Mouse (Mus musculus): ENCODE measurements at regions not wholly inside any gene's neighbourhood (a gene's known extent, or its start where the extent isn't known, plus 50 kb on each side); places are given as distances from the start of the nearest gene placed in this dataset.

DNA sequence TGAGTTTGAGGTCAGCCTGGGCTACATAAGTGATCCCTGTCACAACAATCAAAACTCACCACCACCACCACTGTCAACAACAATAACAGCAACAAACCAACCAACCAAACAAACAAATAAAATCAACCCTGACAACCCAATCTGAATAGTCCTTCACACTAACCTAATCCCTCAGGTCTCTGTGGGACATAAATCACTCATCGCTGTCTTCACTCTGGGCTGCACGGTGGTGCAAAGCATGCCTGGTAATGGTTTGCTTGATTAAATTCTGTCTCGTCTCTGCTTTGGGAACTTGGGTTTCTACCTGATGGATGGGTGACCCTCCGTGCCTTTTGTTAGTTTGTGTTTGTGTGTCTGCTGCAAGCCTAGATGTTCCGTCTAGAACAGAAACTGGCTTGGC lies 100.6 kb downstream of the Slc17a6 start:
- no peak for DNase-seq (ENCODE audit: low read depth, low spot score)

DNA sequence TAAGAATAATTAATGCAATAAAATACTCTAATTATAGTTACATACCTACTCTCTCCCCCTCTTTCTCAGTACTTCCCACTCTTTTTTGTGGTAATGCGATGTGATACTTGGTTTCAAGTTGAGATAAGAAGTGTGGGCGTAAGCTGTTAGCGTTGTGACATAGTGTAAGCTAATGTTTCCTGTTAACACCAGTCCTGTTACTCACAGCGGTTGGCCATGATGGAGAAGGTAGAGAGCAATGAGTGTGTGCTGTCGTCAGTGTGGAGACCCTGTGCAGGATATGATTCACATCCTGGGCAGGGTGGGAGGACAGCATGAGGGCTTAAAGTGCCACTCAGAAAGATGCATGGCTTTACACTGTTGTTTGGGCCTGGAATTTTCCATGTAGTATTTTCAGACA lies 102.1 kb downstream of the Slc17a6 start:
- peak; percentile 89 for DNase-seq (ENCODE audit: low read depth, low spot score)

DNA sequence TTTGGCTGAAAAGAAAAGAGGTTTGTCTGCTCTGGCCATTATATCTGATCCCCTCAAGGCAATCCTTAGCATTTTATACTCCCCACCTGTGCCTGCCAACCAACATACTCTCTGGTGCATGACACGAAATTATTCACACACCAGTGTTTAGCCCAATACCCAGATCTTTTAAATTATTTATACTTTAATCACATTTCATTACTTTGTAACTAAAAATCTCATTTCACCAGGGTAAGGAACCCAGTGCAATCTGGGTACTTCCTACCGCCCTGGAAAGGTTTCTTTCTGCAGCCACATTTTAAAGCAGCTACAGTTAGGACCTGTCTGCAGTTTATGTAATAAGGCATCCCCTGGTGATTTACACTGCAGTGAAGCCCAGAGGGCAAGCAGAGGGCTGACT lies 114.5 kb downstream of the Slc17a6 start:
- no peak for DNase-seq (ENCODE audit: low read depth, low spot score)

DNA sequence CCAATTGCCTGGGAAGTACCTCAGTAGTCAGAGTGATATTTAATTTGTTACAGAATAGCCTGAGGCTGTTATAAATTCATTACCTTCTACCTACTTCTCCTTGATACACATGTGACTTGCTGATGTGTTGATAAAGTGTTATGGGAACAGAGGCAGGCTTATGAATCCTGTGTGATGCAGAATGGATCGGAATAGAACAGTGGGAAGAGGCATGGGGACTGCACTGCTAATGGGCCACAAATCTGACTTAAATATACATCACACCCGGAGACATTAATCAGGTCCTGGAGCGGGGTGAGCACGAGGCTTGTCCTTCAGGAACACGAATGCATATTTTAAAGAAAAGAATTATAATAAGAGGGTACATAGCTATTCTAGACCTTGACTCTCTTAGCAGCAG lies 117.8 kb downstream of the Slc17a6 start:
- DNase-seq (ENCODE audit: low read depth, low spot score): no peak

GRCm38 (mm10) chr7:51740928-51741327 lies 119.1 kb downstream of the Slc17a6 start:
- DNase-seq (ENCODE audit: low read depth, low spot score): no peak

GRCm38 (mm10) chr7:51742720-51743119 lies 119.1 kb upstream of the Gas2 start:
- no peak for DNase-seq (ENCODE audit: low read depth, low spot score)

DNA sequence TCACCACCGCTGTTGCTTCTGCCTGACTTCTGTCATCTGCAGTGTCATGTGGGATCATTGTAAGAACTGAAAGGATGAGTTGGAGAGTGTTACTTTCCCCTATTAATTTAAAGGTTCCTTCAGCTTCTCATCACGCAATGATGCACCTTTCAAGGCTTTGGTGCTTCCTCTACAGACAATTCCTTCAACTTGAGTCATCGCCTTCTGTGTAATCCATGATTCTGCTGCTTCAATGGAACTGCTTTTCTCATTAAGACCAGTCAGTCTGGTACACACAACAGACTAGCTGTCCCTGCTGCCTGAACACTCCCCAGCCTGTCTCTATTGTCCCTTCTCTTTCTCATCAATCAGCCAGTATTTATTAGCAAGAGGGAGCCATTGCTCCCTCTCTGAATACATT lies 116.2 kb upstream of the Gas2 start:
- DNase-seq (ENCODE audit: low read depth, low spot score): no peak

GRCm38 (mm10) chr7:51748633-51749303 lies 113.0 kb upstream of the Gas2 start:
- DNase-seq (ENCODE audit: low read depth, low spot score): no peak

DNA sequence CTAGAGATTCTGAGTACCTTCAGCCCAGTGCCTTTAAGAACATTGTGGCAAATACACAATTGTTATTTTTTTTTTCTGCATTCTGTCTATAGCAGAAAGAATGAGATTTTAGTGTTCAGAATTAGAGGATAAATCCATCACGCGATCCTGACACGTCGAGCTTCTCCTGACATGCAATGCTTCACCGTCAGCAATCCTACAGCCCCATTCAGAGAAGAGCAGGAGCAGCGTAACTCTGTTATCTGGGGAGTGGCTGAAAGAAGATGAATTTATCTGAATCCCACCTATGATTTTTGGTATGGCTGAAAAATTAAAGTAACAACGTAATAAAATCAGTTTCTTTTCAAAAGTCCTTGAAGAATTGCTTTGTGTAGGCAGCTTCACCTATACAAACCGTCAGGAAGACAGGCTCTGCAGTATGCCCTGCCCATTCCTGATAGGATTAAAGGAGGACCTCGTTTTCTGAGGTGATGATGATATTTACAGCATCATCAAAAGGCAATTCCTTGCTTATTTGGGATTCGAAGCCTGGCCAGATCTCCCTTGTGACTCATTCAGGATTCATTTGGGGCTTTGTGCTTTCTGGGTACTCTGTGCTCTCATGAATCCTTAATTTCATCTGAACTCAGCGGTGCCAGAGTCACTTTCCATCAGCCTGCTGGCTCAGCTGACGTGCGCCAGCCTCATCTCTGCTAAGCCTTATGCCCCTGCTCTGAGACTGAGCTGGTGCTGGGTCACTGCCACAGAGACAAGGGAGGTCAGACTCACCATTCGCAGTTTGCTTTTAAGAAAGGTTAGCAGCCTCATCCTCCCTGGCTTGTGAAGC lies 112.3 kb upstream of the Gas2 start:
- DNase-seq (ENCODE audit: low read depth, low spot score): no peak

DNA sequence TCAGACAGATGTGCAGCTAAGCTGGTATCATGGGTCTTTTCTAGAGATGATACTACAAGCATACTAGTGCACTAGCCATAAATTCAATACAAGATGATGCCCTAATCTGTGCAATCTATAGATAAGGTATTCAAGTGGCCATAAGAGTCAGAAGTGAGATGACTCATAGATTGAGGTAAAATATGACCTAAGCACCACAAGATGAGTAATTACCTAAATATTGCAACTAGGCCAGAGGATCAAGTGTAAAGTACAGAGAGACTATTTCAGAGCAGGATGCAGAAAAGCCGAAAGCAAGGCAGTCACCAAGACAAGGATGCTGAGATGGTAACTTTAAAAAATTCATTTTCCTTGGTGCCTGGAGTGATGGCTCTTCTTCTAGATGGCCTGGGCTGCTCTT lies 111.5 kb upstream of the Gas2 start:
- peak; percentile 21 for DNase-seq (ENCODE audit: low read depth, low spot score)

DNA sequence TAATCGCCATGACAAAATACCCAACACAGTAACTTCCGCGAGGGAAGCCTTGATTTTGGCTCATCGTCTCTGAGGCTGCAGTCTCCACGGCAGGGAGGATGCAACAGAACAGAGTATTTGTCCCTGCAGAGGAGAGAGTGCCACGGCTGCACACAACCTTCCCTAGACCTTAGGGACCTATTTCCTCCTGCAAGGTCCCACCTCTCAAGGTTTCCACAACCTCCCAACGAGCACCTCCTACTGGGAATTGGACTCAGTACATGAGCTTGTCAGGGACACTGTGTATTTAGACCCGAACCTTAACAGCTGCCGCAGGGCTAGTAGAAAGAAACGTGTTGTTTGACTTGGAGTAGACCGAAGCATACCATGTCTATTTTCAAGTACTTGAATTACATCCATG lies 108.8 kb upstream of the Gas2 start:
- no peak for DNase-seq (ENCODE audit: low read depth, low spot score)

DNA sequence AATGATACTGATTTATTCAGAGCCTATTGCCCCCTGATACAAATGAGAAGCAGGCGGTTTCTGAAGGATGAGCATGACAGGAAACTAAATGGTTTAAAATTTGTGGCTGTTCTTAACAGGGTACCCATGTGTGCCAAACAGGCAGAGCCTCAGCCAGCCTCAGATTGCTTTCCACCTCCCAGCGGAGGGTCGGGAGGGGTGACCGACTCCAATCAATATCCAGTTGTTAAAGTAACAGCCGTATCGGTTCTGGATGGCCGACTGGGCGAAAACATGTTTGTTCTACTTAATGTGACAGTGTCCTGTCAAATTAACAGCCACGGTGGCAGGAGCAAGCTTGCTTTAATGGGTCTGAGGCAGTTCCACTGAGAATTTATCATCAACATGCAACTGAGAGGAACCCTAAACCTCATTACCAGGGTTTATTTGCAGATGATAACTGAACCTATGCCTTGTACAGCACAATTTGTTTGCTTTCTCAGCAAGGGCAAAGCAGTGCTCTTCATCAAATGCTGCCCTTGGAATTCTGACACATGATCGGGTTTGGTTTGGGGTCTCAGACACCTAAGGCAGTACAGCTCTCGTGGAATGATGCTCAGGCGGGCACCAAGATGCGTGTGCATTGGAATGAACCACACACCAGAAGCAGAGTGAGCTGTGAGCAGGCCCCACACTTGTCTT lies 107.5 kb upstream of the Gas2 start:
- no peak for DNase-seq (ENCODE audit: low read depth, low spot score)

GRCm38 (mm10) chr7:51756218-51756617 lies 105.6 kb upstream of the Gas2 start:
- no peak for DNase-seq (ENCODE audit: low read depth, low spot score)

DNA sequence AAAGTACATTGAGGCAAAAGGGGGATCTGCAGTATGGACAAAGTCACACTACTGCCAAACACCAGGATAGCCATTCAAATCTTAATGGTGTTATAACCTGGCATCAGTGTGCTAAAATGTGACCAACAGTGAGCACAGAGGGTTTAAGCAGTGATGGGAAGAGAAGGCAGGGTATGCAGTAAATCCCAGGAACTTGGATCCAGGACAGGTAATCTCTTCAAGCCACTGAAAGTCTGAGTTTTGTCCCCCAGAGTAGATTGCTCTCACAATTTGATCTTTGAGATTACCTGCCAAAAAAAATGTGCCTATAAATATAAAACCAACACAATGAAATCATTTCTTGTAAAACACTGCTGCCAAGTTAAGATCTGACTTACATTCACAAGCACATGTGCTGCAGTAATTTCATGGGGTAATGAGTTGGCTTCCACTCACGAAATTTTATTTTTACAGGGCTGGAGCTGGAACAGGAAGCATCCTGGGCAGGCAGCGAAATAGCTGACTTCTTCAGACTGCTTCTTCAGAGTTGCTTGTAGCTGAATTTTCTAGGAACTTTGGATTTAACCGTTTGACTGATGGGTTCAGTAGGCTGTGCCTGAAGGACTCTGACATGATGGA lies 102.2 kb upstream of the Gas2 start:
- no peak for DNase-seq (ENCODE audit: low read depth, low spot score)

GRCm38 (mm10) chr7:51767066-51767465 lies 94.7 kb upstream of the Gas2 start:
- no peak for DNase-seq (ENCODE audit: low read depth, low spot score)

DNA sequence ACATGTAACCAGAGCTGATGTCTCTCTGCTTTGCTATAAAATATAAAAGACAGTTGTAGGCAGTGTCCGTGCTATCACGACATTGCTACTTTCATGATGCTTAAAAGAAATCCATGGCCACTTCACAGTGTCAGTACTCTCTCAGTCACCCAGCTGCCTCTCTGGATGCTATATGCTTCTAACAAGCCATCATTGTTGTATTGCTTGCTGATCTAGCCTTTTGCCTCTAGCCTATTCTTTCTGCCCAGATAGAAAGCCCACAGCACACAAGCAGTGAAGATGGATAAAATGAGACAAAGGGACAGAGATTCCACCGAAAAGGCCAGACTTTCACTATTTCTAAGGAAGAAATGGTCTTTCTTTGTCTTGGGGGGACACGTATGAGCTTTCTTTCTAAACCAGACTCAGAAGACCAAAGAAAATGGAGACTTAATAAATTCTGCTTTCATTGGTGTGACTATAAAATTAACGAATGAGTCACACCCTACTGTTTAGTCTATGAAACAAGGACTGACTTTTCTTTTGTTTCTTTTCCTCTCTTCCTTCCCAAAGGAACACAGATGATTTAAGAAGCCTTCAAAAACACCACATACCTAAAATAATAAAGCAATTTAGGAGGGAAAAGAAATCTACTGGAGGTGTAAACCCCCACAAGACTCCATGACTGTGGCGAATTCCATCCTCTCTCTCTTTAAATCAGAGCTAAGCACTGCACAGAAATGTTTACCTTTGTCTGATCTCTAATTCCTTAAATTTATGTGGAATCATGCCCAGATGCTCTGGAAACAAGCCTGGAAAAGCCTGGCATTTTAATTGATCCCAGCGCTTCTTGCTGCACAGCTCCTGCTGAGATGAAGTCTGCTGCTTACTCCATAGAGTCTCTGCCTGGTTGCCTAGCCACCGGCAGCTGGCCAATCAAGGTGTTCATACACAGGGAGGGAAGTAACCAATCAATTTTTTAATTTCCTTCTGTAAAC lies 89.6 kb upstream of the Gas2 start:
- no peak for DNase-seq (ENCODE audit: low read depth, low spot score)

- no peak for DNase-seq (ENCODE audit: low read depth, low spot score)
These were observed 85.8 kb upstream of the Gas2 start for GRCm38 (mm10) chr7:51775968-51776367.

- DNase-seq (ENCODE audit: low read depth, low spot score): no peak
These were observed 78.6 kb upstream of the Gas2 start for GRCm38 (mm10) chr7:51783070-51783776.

DNA sequence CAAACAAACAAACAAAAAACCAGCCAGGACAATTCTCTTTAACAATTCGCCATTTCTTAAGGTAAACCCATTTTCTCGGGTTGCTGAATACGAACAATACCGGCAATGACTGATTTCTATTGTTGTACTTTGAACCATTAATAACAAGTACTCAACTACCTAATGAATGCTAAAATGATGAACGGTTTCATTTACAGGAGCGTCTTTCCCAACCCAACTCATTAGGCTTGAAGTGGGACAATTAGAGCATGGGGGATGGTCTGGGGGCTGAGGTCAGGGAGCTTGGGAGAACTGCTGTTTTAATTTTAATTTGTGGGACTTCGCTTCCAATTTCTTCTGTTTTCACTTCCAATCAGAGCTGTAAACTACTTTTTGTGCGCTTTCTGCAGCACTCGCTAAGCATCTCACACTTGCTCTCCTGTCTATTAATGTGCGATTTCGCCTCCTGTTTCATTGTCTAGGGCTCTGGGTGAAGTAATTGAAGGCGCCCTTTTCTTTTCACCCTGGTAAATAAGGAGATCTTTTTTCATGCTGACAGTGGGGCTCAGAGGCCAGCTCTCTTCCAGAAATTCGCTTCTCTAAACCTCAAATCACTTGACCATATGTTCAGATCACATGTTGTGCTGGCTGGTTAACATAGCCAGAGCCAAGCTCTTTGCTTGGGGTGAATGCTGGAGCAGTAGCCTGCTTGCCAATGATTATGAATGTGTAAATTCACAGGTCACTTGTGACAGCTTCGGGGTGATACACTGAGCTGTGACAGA lies 77.7 kb upstream of the Gas2 start:
- no peak for DNase-seq (ENCODE audit: low read depth, low spot score)
